Mouse (Mus musculus) cortical plate, adult 2 months (tissue): ENCODE data around the gene Adk.

Experiments used
- CTCF ChIP-seq: fragments of 200-500 bp; IDR thresholded peaks from 2 replicates; pipeline ENCODE4 v1.5.1; 2011; ENCODE audit warnings: mild to moderate bottlenecking, control low read depth, low read length; ENCODE audit not compliant: insufficient read depth; ENCODE audit errors: extremely low read depth
- POLR2A ChIP-seq: fragments of 200-500 bp; IDR thresholded peaks from 2 replicates; pipeline ENCODE4 v1.6.1; 2011; ENCODE audit warnings: mild to moderate bottlenecking, low read length, control low read depth; ENCODE audit not compliant: insufficient read depth; ENCODE audit errors: extremely low read depth

DNA sequence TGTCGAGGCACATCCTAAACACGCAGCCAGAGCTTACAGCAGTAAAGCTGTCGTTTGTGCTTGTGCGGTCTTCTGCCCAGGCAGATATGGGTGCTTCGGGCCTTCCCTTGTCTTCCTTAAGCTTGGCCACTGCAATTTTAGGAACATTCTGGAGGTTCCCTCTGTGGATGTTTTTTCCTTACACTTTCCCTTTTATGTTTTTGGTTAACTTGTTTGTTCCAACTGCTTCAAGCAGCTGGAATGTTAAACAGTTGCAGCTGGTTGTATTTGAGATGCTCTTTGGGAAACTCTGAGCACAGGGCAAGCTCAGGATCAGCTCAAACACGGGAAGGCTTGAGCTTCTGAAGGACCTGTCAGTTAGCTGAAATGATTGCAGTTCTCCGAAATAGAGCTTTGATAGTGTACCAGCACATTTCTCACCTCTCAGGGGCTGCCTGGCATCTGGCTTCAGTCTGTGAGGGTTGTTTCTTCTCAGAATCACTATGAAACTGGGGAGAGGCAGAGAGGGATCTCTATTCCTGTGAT is 34.5 kb downstream of the Adk start:
- TF ChIP-seq CTCF, result no peak
- no peak for TF ChIP-seq POLR2A
